Mouse (Mus musculus) heart, adult 18-20 months (tissue): Measurements from ENCODE around the gene Esrrg. TPM values are rescaled to one million over a fixed set of nuclear protein-coding genes. Genes with fewer than 3 reads are reported as not detected.

Experiments
- DNase-seq, 2 experiments: peaks; one replicate each; pipeline ENCODE4 v3.0.0; 2021 to 2022; ENCODE audit warnings: mixed read lengths in 1 of 2
- total RNA-seq, 2 experiments: library from RNA; stranded (reverse); gene quantifications; 2 replicates each; pipeline ENCODE4 v1.2.3; 2021

The Esrrg gene
- total RNA-seq, 2 experiments from 2014 or later, result 45.3 to 57.9 TPM

GRCm38 (mm10) chr1:187649871-187650270 lies 41.3 kb downstream of the Esrrg start:
- peak; percentile 64 to 73 for DNase-seq

GRCm38 (mm10) chr1:187650786-187651687 lies 42.4 kb downstream of the Esrrg start:
- peak in 1 of 2 experiments; percentile 39 for DNase-seq

- peak; percentile 44 to 62 for DNase-seq
These were observed 43.2 kb downstream of the Esrrg start for GRCm38 (mm10) chr1:187651688-187652241.

- peak in 1 of 2 experiments; percentile 54 for DNase-seq
These were observed 43.9 kb downstream of the Esrrg start for GRCm38 (mm10) chr1:187652445-187652844.

- no peak for DNase-seq
These were observed 44.8 kb downstream of the Esrrg start for GRCm38 (mm10) chr1:187653390-187653789.

GRCm38 (mm10) chr1:187660963-187661362 lies 52.4 kb downstream of the Esrrg start:
- DNase-seq, result no peak

- peak; percentile 46 to 53 for DNase-seq
These were observed 53.6 kb downstream of the Esrrg start for GRCm38 (mm10) chr1:187662083-187662609.

- no peak for DNase-seq
These were observed 54.8 kb downstream of the Esrrg start for GRCm38 (mm10) chr1:187663376-187663775.

- DNase-seq, result no peak
These were observed 55.7 kb downstream of the Esrrg start for GRCm38 (mm10) chr1:187664261-187664660.

- no peak for DNase-seq
These were observed 57.5 kb downstream of the Esrrg start for GRCm38 (mm10) chr1:187665901-187666600.

GRCm38 (mm10) chr1:187669746-187670145 lies 61.2 kb downstream of the Esrrg start:
- no peak for DNase-seq

- DNase-seq, result no peak
These were observed 63.9 kb downstream of the Esrrg start for GRCm38 (mm10) chr1:187672446-187672845.

- peak in 1 of 2 experiments; percentile 35 for DNase-seq
These were observed 66.2 kb downstream of the Esrrg start for GRCm38 (mm10) chr1:187674771-187675186.

- DNase-seq, result no peak
These were observed 68.0 kb downstream of the Esrrg start for GRCm38 (mm10) chr1:187676626-187677025.

- no peak for DNase-seq
These were observed 70.7 kb downstream of the Esrrg start for GRCm38 (mm10) chr1:187679246-187679645.

- DNase-seq, result no peak
These were observed 75.9 kb downstream of the Esrrg start for GRCm38 (mm10) chr1:187684519-187684918.

- no peak for DNase-seq
These were observed 83.4 kb downstream of the Esrrg start for GRCm38 (mm10) chr1:187691846-187692525.

- DNase-seq, result no peak
These were observed 86.3 kb downstream of the Esrrg start for GRCm38 (mm10) chr1:187694865-187695264.

GRCm38 (mm10) chr1:187698201-187698600 lies 89.6 kb downstream of the Esrrg start:
- peak; percentile 71 to 75 for DNase-seq

GRCm38 (mm10) chr1:187700963-187701362 lies 92.4 kb downstream of the Esrrg start:
- no peak for DNase-seq

GRCm38 (mm10) chr1:187704921-187705320 lies 96.3 kb downstream of the Esrrg start:
- no peak for DNase-seq

- no peak for DNase-seq
These were observed 96.8 kb downstream of the Esrrg start for GRCm38 (mm10) chr1:187705348-187705747.
